Mouse (Mus musculus) megakaryocyte, embryonic 14.5 days (primary cell): ENCODE results near the gene Ssmem1. TPM values are rescaled to one million over a fixed set of nuclear protein-coding genes. Genes with fewer than 3 reads are reported as not detected.
A peak's percentile ranks its signal among the peaks of the same experiment; 100 is the strongest.

Experiments used
- H3K27me3 ChIP-seq: replicated peaks from 2 replicates; pipeline ENCODE3; 2012; ENCODE audit warnings: inconsistent platforms
- H3K36me3 ChIP-seq: replicated peaks from 2 replicates; pipeline ENCODE3; 2012; ENCODE audit warnings: low read length, inconsistent platforms, mixed read lengths
- H3K4me1 ChIP-seq: 2 replicates; pipeline ENCODE4 v1.6.1; 2012; ENCODE audit warnings: inconsistent platforms
- H3K4me3 ChIP-seq: replicated peaks from 2 replicates; pipeline ENCODE3; 2012; ENCODE audit warnings: moderate library complexity, mild to moderate bottlenecking, inconsistent platforms
- H3K9me3 ChIP-seq: 2 replicates; pipeline ENCODE4 v1.6.1; 2012; ENCODE audit warnings: inconsistent platforms
- FLI1 ChIP-seq: IDR thresholded peaks from 2 replicates; pipeline ENCODE4 v1.6.1; 2012; ENCODE audit warnings: low read length, inconsistent platforms, mixed read lengths
- GATA1 ChIP-seq: IDR thresholded peaks from 3 replicates; pipeline ENCODE4 v1.6.1; 2012; ENCODE audit warnings: mixed read lengths, low read length, inconsistent platforms, borderline replicate concordance
- polyA plus RNA-seq: library from polyadenylated mRNA; stranded (reverse); fragments of >175 nt; gene quantifications from 2 replicates; pipeline ENCODE4 v1.2.3, GENCODE M21; 2012; ENCODE audit warnings: low replicate concordance; ENCODE audit not compliant: insufficient read depth

Ssmem1 gene
- polyA plus RNA-seq, 1 experiment: not detected

DNA sequence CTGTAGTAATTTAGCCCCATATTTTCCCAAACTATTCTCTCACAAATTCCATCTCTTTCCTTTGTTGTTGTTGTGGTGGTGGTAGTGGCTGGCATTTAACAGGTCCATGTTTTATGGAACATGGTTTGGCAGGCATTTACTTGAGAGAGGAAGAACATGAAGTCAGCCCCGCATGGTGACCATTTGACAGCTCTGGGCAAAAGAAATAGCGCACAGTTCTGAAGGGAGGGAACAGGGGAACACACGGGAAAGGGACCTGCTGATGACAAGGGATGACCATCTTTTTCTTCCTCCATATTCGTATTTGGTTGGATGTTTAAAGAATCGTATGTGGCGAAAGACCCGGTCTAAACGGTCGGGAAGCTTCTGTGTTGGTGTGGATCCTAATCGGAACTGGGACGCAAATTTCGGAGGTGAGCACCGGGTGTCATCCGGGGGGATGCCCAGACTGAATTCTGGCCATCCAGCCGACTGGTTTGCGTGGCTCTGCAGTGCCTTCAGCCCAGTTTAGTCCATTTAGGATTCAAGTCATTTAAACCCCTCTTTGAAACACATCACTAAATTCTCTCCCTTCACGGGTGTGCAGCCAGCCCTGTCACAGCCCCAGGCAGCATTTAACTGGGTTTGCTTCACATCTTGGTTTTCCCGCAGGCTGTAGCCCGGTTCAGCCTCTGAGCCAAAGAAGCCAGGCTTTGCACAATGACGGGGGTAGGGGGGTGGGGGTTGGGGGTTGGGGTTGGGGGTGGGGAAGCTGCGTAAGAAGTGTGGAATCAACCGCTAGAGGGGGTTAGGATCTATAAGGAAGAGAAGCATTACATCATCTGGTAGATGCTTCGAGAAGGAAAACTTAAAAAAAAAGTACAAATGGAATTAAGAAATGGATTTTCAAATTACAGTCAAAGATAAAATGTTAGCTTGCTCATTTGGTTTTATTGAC, 42.3 kb downstream of the Ssmem1 start:
- H3K27me3 ChIP-seq: peaks cover 50% of the 10 kb centered on the region
- peak overlapping the region; percentile 34 for H3K4me3 ChIP-seq
- H3K36me3 ChIP-seq: no peaks in the 10 kb centered on the region
- H3K4me1 ChIP-seq: peaks cover 18% of the 10 kb centered on the region; the same call in 1 of the 2 replicates
- H3K9me3 ChIP-seq: 0 out of 2 replicates have a peak, but pooled peaks cover 5% of the 10 kb centered on the region
- no peak for TF ChIP-seq GATA1
- TF ChIP-seq FLI1: no peak

- Histone ChIP-seq H3K27me3 (peaks cover 53% of the 10 kb centered on the region), H3K4me1 (peaks cover 17% of the 10 kb centered on the region; the same call in 1 of the 2 replicates)
Measured at GRCm38 (mm10) chr6:30552628-30553027, 43.0 kb downstream of the Ssmem1 start.

GRCm38 (mm10) chr6:30553381-30554010, 43.8 kb downstream of the Ssmem1 start:
- no peak for TF ChIP-seq FLI1
- TF ChIP-seq GATA1: no peak
- Histone ChIP-seq H3K27me3 (peaks cover 53% of the 10 kb centered on the region), H3K9me3 (0 out of 2 replicates have a peak, but pooled peaks cover 5% of the 10 kb centered on the region), H3K36me3 (no peaks in the 10 kb centered on the region), H3K4me1 (peaks cover 14% of the 10 kb centered on the region; the same call in 1 of the 2 replicates), H3K4me3 (no peak overlapping the region)

More at GRCm38 (mm10) chr6:30552628-30553027, 43.0 kb downstream of the Ssmem1 start:
- Histone ChIP-seq H3K36me3 (no peaks in the 10 kb centered on the region), H3K4me3 (no peak overlapping the region), H3K9me3 (0 out of 2 replicates have a peak, but pooled peaks cover 5% of the 10 kb centered on the region)
- TF ChIP-seq FLI1 (no peak), GATA1 (no peak)

DNA sequence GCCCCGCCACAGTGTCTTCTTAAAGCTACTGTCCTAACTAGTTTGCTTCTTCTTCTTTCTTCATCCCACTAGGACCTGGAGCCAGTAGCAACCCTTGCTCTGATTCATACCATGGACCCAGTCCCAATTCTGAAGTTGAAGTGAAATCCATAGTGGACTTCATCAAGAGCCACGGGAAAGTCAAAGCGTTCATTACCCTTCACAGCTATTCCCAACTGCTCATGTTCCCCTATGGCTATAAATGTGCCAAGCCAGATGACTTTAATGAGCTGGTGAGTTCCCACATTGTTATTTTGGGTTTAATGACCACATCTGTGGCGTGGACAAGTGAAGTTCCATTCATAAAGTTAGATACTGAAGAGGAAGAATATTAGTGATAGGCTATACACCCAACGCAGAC, 44.4 kb downstream of the Ssmem1 start:
- Histone ChIP-seq H3K36me3 (no peaks in the 10 kb centered on the region), H3K4me1 (peaks cover 14% of the 10 kb centered on the region; the same call in 1 of the 2 replicates), H3K4me3 (no peak overlapping the region), H3K9me3 (0 out of 2 replicates have a peak, but pooled peaks cover 5% of the 10 kb centered on the region), H3K27me3 (peaks cover 54% of the 10 kb centered on the region)
- TF ChIP-seq GATA1 (no peak), FLI1 (no peak)

GRCm38 (mm10) chr6:30554621-30555170, 45.0 kb downstream of the Ssmem1 start:
- no peak for TF ChIP-seq FLI1
- no peak for TF ChIP-seq GATA1
- H3K4me3 ChIP-seq: no peak overlapping the region
- H3K9me3 ChIP-seq: no peaks in the 10 kb centered on the region
- H3K27me3 ChIP-seq: peaks cover 51% of the 10 kb centered on the region
- H3K4me1 ChIP-seq: peaks cover 14% of the 10 kb centered on the region; the same call in 1 of the 2 replicates
- H3K36me3 ChIP-seq: no peaks in the 10 kb centered on the region

- TF ChIP-seq GATA1 (no peak), FLI1 (no peak)
- no peaks in the 10 kb centered on the region for H3K36me3 ChIP-seq
- H3K27me3 ChIP-seq: peaks cover 48% of the 10 kb centered on the region
- no peak overlapping the region for H3K4me3 ChIP-seq
- H3K9me3 ChIP-seq: no peaks in the 10 kb centered on the region
- H3K4me1 ChIP-seq: peaks cover 8% of the 10 kb centered on the region; the same call in 1 of the 2 replicates
Measured at GRCm38 (mm10) chr6:30556080-30556479, 46.4 kb downstream of the Ssmem1 start.

DNA sequence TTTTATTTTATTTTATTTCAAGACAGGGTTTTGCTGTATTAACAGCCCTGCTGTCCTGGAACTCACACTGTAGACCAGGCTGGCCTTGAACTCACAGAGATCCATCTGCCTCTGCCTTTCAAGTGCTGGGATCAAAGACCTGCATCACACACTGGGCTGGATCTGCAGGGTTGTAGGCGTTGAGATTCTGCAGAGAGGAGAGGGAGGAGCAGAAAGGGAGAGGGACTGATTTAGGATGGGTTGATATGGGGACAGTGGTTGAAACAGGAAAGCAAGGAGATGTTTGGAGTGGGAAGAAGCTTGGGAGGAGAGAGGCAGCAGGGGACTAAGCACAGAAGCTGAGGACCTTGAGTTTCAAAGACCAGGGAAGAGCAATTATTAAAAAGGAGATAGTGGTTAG, 50.1 kb downstream of the Ssmem1 start:
- no peaks in the 10 kb centered on the region for H3K36me3 ChIP-seq
- H3K4me3 ChIP-seq: no peak overlapping the region
- H3K27me3 ChIP-seq: peaks cover 51% of the 10 kb centered on the region
- H3K9me3 ChIP-seq: no peaks in the 10 kb centered on the region
- no peaks in the 10 kb centered on the region for H3K4me1 ChIP-seq
- TF ChIP-seq FLI1: no peak
- TF ChIP-seq GATA1: no peak

DNA sequence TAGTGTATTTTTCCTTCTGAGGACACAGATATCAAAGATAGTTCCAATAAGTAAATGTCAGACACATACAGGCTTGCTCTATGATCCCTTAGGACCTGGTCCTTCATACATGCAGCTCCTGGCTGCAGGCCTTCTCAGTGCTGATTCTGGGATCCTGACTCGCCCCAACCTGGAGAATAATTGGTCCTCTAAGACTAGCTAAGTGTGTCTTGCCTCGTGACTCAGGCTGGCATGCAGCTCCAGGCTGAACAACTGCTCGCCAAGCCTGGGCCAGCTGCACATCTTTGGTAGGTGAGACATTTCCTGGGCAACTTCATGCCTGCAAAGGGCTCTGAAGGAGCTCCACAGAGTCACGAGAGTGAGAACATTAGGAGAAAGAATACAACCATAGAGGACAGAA, 52.5 kb downstream of the Ssmem1 start:
- TF ChIP-seq GATA1 (no peak), FLI1 (no peak)
- Histone ChIP-seq H3K9me3 (no peaks in the 10 kb centered on the region), H3K4me3 (no peak overlapping the region), H3K4me1 (no peaks in the 10 kb centered on the region), H3K36me3 (no peaks in the 10 kb centered on the region), H3K27me3 (peaks cover 55% of the 10 kb centered on the region)

DNA sequence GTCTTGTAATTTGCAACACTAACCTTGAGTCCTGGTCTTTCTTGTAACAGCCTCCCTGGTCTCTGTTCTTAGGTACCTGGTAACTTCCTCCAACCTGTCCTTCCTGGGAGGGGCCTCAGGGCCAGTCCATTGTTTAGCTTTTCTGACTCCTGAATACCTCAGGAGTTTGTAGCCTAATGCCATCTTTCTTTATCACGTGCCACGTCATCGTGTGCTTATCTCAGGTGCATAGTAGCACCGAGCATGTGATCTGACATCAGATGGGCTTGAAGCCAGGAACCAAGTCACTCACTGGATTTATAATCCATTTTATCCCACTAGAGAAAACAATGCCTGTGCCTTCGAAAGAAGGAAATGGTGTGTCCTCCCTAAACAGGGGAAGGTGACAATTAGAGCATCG, 53.9 kb downstream of the Ssmem1 start:
- Histone ChIP-seq H3K27me3 (peaks cover 49% of the 10 kb centered on the region), H3K36me3 (no peaks in the 10 kb centered on the region), H3K4me1 (no peaks in the 10 kb centered on the region), H3K4me3 (no peak overlapping the region), H3K9me3 (no peaks in the 10 kb centered on the region)
- TF ChIP-seq GATA1: no peak
- TF ChIP-seq FLI1: no peak

DNA sequence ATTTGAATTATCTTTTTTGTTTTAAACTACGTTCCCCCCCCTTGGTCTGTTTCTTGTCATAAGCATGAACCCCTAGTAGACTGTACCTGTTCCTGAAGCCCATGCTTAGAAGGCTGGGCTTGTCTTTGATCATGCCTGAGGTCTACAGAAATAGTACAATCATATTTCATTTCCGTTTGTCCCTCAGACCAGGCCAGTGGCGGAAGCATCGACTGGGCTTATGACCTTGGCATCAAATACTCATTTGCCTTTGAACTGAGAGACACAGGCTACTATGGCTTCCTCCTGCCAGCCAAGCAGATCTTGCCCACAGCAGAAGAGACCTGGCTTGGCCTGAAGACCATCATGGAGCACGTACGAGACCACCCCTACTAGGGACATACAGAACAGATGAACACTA, 54.4 kb downstream of the Ssmem1 start:
- Histone ChIP-seq H3K36me3 (no peaks in the 10 kb centered on the region), H3K9me3 (no peaks in the 10 kb centered on the region), H3K4me3 (no peak overlapping the region), H3K27me3 (peaks cover 49% of the 10 kb centered on the region), H3K4me1 (no peaks in the 10 kb centered on the region)
- TF ChIP-seq FLI1 (no peak), GATA1 (no peak)
